Mouse (Mus musculus) layer of hippocampus, postnatal 10 days (tissue): ENCODE measurements around the gene Gsn. TPM values are rescaled to one million over a fixed set of nuclear protein-coding genes. Genes with fewer than 3 reads are reported as not detected.
A peak's percentile ranks its signal among the peaks of the same experiment; 100 is the strongest.

ENCODE experiments used
- DNase-seq, 2 experiments: peaks; one replicate each; pipeline ENCODE4 v3.0.0; 2021; ENCODE audit warnings: low spot score in 2 of 2
- total RNA-seq, 2 experiments: library from RNA; stranded (reverse); gene quantifications; 2 replicates each; pipeline ENCODE4 v1.2.3; 2021

The Gsn gene
- total RNA-seq, 2 experiments from 2014 or later, result 23.9 to 24.2 TPM

DNA sequence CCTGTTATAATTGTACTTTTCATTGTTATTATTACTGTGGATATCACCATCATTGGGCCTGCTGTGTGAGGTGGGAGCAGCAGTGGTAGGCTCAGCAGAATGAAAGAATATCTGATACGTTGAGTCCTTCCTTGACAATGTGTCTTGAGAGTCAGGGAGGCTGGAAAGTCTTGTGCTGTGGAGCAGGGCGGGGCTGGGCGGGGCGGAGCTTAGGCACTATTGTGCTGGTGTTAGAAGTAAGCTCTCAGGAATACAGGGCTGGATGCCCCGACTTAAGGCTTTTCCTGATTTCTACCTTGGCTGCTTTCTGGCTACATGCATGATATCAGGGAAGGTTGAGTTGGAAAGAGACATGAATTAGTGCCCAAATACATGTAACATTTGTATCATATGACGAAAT is 3.4 kb upstream of the Gsn start:
- no peak for DNase-seq

DNA sequence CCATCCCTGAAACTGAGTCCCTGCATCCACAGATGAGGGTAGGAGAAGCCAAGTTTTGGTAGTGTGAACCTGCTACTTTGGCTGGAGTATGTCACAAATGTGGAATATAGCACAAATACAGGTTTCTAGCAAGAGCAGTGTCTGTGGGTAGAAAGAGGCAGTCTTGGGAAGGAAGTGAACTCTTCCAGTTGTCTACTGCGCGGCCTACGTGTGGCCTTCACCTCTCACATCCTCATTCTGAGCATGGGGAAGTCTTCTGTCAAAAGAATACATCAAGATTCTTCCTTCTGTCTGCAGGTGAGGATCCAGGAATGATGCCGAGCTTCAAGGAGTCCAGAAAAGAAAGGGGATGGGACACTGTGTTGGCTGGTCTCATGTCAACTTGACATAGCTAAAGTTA is 2.4 kb upstream of the Gsn start:
- no peak for DNase-seq

DNA sequence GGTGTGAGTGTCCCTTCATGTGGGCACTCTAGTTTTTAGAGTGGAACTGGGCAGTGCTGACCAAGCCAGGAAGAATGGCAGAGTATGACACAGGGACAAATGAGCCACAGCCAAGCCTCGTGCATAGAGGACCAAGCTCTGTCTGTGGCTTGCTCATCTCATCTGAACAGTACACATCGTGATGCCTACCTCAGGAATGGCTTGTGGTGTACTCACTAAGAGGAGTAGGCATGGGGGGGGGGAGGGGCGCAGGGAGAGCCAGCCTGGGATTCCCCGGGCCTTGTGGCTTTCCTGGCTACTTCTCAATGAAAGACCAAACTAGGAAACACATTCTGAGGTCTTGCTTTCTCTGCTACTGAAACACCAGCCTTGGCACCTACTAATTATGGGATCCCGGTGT is 1.2 kb upstream of the Gsn start:
- no peak for DNase-seq

DNA sequence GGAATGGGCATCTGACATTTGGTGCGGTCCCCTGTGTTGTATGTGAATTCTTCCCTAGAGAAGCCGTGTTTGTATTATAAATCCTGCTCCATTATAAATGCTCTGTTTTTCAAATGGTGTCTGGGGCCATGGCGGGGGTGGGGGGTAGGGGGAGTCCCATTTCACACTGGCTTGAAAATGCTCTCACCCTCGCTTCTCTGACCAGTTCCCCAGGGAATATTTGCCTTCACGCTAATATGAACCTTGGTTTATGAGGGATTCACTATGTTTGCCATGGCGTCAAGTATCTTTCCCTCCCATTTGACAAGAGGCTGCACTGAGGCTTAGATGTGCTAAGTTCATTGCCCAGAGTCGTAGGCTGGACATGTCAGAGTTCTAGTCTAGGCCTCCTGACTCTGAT is 718 bp upstream of the Gsn start:
- no peak for DNase-seq

DNA sequence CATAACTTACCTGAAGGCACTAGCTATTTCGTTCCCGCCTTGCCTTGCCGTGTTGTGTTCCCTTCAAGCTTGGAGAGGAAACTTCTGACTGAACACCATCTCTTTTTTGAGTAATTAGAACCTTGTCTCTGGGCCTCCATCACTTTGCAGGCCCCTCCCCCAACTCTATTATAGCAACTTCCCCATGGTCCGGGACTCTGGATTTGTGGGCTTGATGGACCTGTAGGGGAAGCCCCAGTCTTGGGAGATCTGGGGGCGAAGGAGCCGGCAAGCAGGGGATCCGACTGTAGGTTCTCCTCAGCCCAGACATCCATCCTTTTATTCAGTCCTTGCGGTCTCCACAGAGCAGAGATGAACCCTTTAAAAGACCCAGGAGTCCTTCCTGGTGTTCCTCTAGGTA is 752 bp downstream of the Gsn start:
- no peak for DNase-seq

DNA sequence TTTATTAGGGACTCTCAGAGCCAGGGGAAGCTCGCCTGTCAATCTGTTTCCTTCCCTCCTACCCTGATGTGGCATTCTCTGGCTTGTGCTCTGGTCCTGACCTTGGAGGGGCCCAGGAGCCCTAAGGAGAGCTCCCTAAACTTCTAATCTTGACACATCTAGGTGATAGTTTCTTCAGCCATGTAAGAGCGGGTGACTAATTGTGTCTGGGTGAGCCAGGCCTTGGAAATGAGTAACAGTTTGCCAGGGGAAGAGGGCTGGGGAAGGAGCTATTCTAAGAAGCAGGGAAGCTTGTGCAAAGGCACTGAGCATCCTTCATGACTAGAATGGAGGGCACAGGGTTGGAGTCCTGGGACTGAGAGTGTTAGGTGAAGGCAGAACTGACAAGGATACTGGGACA is 1.7 kb downstream of the Gsn start:
- no peak for DNase-seq

DNA sequence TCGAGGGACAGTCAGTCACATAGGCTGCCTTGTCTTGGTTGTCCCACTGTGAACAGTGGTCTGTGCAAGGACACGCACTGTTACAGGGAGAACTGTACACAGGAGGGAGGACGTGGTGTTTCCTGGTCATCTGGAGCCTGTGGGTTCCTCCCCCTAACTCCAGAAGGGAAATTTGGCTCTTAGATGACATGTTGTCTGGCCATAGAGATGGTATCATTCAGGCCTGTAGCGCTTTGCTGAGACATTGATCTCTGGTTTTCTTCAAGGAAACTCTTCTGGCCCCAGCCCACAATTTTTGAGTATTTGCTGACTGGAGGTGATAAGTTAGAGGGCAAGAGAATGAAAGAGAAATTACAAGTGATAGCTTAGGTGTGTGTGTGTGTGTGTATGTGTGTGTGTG is 2.4 kb downstream of the Gsn start:
- no peak for DNase-seq

DNA sequence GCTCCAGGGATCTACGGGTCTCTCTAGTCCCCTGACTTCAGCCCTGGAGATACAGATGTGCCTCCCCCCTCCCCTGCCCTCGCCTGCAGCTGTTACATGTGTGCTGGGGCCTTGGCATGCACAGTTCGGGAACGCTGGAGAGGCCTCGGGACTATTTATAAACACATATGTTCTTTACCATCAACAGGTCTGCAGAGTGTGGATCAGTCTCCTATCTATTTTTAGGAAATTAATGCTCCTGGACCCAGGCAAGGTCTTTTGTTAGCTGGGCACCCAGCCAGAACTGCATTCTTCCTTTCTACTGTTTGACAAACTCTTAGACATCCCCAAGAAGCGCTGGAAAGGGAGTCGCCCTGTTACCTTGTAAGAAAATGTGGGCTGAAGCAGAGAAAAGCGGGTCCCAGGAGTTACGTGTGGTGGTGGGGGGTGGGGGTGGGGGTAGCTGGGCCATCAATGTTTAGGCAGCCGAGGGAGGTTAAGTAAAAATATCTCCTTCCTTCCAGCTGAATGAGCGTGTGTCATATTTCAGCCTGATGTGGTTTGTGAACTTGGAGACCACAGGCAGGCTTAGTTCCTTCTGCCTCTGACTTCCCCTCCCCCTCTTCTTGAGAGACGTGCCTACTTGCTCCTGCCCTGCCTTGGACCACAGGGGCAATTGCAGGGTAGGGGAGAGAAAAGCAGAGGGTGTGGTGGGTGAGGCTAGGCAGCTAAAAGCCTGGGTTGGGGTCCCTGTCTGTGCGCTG is 3.3 kb downstream of the Gsn start:
- DNase-seq, result no peak

DNA sequence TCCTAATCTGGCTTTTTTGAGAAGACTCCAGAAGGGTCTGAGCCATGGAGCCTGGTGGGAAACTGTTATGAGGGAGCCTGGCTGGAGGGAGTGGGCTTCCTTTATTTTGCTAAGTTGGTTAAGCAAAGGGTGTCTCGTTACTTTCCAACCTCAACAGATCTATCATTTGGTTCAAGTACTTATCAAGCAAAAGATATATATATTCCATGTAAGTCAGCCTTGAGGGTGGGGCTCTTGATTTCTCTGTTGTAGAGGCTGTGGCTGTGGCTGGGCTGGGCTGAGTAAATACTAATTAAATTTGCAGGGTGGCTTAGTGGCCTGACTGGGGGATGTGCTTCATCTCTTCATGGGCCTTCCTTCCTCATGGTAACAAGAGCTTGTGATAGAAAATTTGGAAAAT is 4.1 kb downstream of the Gsn start:
- no peak for DNase-seq

DNA sequence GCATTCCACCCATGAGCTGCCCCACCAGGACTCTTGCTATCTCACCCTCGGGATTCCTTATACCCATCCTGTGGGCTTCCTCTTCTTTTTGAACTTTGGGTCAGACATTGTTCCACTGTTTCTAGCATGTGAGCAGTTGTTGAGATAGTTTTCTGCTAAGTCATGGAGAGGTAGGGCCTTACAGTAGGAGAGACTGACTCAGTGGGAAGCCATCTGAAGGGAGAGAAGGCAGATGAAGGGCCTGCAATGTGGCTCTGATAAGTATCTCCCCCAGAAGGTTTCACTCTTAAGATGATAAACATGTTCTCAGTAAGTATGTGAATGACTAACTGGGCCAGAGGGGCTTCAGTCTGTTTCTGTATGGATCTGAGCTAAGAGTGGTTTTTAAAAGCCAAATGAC is 7.9 kb downstream of the Gsn start:
- DNase-seq, result no peak

DNA sequence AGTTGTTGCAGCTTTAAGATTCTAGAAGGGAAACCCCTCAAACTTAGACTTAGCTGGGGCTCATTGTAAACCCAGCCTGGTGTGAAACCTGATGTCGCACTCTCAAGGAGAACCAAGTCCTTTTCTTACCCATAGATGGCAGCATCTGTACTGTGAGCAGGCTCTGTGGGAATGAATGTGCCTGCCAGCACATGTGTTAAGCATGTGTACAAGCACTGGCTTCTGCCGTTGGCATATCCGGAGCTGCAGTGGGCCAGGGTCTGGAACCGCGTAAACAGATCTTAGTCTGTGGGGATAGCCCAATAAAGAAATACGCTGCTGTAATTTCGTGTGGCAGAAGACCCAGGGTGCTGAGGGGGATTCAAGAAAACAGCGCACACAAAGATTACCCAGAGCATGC is 9.1 kb downstream of the Gsn start:
- peak; percentile 28 to 42 for DNase-seq

DNA sequence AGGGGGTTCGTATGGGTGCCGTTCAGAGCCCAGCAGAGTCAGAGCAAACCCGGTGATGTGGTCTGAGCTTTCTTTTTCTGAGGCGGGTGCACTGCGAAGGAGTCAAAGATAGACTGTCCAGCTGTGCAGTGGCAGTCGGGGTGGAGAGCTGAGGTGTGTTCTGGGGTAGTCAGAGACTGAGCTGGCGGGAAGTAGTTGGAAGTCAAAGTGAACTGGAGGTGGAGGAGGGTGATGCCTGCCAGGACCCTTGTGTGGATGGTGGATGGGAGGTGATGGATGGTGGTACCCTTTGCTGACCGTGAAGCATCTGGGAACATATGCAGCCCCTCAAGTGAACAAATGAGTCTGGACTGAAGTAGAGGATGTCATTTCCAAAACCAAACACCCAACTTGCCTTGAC is 9.6 kb downstream of the Gsn start:
- DNase-seq, result no peak

DNA sequence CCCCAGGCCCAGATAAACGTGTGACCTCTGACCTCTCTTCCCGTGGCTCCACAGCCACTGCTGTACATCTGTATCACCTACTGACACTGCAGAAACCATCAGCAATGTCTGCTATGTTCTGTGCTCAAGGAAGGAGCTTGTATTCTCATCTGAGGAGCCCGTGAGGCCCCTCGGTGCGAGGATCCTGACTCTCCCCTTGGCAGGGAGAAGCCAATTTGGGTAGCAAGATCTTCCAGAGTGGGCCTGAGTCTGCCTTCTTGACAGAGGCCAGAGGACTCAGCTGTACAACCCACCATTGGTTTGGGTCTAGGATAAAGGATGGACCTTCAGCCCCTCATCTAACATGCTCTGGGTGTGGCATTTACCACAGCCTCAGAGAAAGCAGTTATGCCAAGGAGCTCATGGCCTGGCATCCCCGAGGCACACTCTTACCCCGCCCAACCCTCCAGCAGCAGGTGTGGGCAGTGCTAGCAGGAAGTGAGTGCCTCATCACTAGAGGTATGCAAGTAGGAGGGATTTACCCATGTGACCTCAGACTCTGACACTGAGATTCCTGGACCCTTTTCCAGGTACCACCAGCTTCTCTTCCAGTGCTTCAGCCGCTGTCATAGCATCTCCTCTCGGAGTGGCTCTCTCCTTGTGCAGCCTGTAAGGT is 10.2 kb downstream of the Gsn start:
- no peak for DNase-seq

DNA sequence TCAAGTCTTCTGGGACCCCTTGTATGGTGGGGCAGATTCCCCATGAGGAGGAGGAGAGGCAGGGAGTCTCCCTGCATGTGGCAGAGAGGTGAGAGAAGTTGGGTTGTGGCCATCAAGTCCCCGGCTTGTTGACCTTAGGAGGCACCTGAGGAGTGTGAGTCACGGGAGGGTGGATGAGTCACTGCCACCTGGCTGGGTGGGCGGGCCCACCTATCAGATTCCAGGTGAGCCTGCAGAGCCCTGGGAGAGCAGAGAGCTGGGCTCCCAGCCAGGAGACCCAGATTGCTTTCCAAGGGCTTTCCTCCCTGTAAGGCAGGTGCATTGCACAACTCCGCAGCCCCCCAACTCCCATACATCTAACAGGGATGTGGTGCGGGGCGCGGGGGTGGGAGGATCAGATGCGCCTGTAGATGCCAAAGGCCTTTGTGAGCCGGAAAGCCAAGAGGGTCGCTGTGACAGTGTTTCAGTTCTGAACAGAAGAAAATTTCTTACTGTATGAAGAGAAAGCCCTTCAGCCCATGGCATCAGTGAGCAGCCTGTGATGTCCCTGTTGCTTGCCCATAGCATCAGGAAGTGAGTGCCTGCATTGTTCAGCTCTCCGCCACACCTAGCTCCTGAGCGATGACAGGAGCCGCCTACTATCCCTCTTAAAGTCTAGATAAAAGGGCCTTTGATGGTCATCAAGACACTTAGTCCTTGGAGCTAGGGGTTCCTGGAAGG is 11.1 kb downstream of the Gsn start:
- DNase-seq, result no peak

DNA sequence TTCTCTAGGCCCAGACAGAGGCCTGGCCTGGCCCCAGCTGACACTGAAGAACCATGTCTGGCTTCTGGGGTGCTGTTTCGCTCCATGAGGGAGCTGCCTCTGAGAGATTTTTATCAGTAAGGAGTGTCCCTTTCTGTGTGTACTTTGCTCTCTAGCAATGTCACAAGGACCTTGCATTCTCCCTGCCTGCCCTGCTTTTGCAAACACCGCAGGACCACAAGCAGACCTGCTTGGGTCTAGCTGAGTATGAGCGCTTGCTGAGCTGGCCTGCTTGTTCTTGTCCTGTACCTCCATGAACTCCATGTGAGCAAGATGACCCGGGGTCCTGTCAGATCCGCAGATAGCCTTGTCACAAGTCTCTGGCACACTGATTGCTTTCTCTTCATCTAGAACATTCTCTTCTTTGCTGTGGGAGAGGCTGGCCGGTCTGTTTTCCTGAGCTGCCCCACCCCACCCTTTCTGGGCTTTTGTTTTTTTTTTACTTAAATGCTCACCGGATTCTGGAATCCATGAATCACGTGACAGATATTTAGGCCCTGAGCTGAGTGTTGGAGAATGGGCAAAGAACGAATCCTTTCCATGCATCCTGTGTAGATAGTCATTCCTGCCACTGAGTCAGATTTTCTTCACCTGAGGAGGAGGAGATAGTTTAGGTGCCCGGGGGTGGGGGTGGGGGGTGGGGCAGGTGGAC is 11.8 kb downstream of the Gsn start:
- no peak for DNase-seq

DNA sequence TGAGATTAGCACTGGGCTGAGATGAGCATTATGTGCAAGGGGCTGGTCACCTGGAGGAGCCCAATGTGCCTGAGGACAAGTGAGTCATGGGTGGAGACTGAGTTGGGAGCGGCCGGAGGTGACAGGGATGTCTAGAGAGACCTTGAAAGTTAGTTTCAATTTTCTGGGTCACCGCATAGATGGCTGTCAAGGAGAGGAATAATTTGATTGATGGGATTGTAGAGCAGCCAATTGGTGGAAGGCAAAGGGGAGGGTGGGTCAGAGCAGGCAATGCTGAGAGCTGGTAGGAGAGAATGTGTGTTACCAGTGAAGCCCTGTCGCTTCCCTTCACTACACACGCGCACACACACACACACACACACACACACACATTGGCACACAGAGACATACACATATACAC is 13.0 kb downstream of the Gsn start:
- no peak for DNase-seq

DNA sequence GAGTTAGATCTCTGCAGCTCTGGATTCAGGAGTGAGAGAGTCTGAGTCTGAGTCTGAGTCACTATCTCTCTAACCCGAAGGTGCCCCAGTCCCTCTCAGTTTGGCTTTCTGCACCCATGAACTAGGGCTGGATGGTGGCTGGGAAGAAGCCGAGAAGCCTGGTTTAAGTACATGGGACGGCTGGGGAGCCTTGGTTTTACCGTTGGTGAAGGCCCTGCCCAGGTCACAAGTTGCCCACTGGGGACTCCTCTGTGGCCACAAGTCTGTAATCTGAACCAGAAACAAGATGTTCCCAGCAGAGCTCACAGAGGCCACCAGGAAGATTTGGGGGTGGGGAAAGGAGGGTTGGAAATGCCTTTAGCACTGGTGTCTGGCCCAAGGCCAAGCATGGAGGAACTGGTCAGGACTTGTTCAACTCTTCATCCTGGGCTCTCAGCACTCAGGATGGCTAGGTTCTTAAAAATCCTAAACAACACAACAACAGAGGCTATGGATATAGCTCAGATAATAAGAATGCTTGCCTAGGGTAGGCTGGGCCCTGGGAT is 13.6 kb downstream of the Gsn start:
- DNase-seq, result no peak

DNA sequence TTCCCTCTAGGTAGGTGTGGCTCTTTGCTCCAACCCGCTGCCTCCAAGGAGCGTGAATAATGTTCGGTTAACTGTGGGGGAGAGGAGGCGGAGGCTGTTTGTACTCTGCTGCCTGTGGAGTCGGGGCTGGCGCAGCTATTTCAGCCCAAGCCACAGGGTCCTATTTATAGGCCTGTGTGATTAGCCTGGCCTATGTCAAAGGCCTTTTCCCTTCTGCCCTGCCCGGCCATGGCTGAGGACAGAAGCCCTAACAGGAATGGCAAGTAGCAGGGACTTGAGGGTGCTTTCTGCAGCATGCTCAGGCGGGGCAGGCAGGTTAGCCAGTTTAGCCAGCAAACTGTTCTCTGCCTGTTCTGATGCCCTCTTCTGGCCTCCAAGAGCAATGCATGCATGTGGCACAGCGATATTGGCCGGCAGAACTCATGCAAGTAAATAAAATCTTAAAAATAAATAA is 14.4 kb downstream of the Gsn start:
- peak; percentile 62 to 70 for DNase-seq

DNA sequence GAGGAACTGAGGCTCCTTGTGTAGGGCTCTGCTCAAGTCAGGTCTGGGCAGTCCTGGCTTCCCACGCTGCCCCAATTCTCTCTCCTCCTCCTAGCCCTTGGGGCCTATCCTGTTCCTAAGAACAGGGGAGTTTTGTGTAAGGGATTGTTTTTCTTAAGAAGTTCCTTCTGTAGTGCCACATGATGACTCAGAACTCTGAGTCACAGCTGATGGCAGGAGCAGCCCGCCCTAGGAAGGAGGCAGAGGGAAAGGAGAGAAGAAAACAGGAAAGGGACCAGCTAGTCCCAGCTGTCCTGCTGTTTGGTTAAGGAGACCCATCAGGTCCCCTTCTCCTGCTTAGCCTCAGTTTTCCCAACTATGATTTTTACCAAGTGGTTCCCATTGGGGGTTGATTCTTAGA is 15.6 kb downstream of the Gsn start:
- DNase-seq, result no peak

DNA sequence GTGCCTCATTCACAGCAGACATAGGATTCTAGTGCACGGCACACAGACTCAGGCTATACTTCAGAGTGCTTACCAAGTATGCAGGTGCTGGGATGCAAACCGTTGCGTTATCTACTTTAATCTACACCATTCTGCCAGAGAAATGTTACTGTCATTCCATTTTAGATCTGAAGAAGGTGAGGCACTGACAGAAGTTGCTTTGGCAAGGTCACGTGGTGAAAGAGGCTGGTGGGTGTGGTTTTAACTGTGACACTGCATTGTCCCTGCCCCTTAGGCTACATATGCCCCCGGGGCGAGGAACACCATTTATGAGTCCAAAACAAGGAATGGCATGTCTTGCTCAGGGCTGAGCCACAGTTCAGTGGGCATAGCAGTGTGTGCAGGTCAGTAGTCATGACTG is 16.7 kb downstream of the Gsn start:
- no peak for DNase-seq

DNA sequence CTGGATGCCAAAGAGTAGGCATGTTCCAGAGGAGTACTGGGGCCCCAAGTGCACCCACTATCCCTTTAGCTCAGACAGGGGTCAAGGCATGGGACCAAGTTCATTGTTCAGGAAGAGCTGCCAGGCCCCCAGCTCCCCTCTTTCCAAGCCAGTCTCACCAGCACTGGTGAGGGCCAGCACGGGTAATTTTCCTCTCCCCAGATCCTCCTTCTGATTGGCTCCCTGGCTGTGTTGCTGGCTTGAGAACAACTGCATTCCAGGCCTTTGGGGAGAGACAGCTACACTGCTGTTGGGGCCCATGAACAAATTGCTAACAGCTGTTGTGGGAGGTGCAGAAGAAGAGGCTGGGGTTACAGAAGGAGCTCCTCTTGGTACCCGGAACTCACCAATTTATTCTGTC is 17.4 kb downstream of the Gsn start:
- peak; percentile 24 to 44 for DNase-seq

DNA sequence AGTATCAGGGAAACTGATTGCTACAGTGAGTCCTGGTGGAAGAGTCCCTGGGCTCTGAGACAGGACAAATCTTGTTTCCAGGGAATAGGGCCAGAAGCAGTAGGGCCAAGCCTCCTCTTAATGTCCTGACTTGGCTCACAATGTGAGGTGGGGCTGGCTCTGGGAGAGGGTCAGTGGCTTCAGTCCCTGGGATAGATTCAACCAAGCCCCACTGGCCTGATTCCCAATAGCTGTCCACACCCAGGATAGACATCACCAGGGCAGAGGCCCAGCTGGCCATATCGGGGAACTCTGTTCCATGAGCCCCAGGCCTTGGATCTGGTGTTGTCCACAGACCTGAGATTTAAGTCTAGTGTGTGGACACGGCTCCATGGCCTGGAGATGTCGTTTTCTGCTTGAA is 21.5 kb downstream of the Gsn start:
- peak; percentile 24 to 35 for DNase-seq
